Mouse (Mus musculus): ENCODE data around the gene Sbk3. TPM values are rescaled to one million over a fixed set of nuclear protein-coding genes. Genes with fewer than 3 reads are reported as not detected.
A peak's percentile ranks its signal among the peaks of the same experiment; 100 is the strongest.

Gene Sbk3
- polyA plus RNA-seq, 1 experiment = 0.06 TPM

- peak in 1 of 2 experiments; percentile 37 for DNase-seq (ENCODE audit: low read depth in 1 of 2, low spot score in 2 of 2)
- Histone ChIP-seq H3K27me3 (ENCODE audit: control insufficient read depth, insufficient read depth, low read length) (no peaks in the 10 kb centered on the region), H3K4me1 (ENCODE audit: control insufficient read depth, insufficient read depth, insufficient read length) (0 out of 2 replicates have a peak, but pooled peaks cover 9% of the 10 kb centered on the region), H3K27ac (ENCODE audit: insufficient read depth, low read length) (no peak overlapping the region), H3K36me3 (ENCODE audit: control insufficient read depth, insufficient read depth, low read length) (no peaks in the 10 kb centered on the region), H3K4me3 (ENCODE audit: extremely low read depth, insufficient read depth, insufficient read length) (no peak overlapping the region)
- no peak for TF ChIP-seq POLR2A (IDR thresholded peaks at IDR 0.05; ENCODE audit: low read depth, low read length)
- peak; percentile 37; the same call in 1 of the 2 replicates for TF ChIP-seq CTCF (IDR thresholded peaks at IDR 0.05; ENCODE audit: extremely low read depth, insufficient read depth, insufficient read length, insufficient replicate concordance)
- 75% methylated on average over 2 of the region's 2 CpGs for WGBS
Measured at GRCm38 (mm10) chr7:4999876-5000275, 28.9 kb upstream of the Sbk3 start.

- Histone ChIP-seq H3K4me3 (ENCODE audit: extremely low read depth, insufficient read depth, insufficient read length) (no peak overlapping the region), H3K27ac (ENCODE audit: insufficient read depth, low read length) (no peak overlapping the region), H3K27me3 (ENCODE audit: control insufficient read depth, insufficient read depth, low read length) (no peaks in the 10 kb centered on the region), H3K36me3 (ENCODE audit: control insufficient read depth, insufficient read depth, low read length) (peaks cover 7% of the 10 kb centered on the region), H3K4me1 (ENCODE audit: control insufficient read depth, insufficient read depth, insufficient read length) (peaks cover 9% of the 10 kb centered on the region; the same call in 1 of the 2 replicates)
- no peak for TF ChIP-seq POLR2A (IDR thresholded peaks at IDR 0.05; ENCODE audit: low read depth, low read length)
- TF ChIP-seq CTCF (IDR thresholded peaks at IDR 0.05; ENCODE audit: extremely low read depth, insufficient read depth, insufficient read length, insufficient replicate concordance) = no peak
- WGBS = 75% methylated on average over 8 of the region's 8 CpGs
- DNase-seq (ENCODE audit: low read depth in 1 of 2, low spot score in 2 of 2) = no peak
Measured at GRCm38 (mm10) chr7:4996934-4997333, 26.0 kb upstream of the Sbk3 start.

GRCm38 (mm10) chr7:4996003-4996895 lies 25.3 kb upstream of the Sbk3 start, which contains the start of gene Zfp579:
Zfp579 (minus strand) TSS chr7:4996158.
- 11% methylated on average over 19 of the region's 26 CpGs for WGBS
- peaks cover 9% of the 10 kb centered on the region; the same call in 1 of the 2 replicates for H3K4me1 ChIP-seq (ENCODE audit: control insufficient read depth, insufficient read depth, insufficient read length)
- TF ChIP-seq CTCF (IDR thresholded peaks at IDR 0.05; ENCODE audit: extremely low read depth, insufficient read depth, insufficient read length, insufficient replicate concordance) = no peak
- no peak for TF ChIP-seq POLR2A (IDR thresholded peaks at IDR 0.05; ENCODE audit: low read depth, low read length)
- H3K27ac ChIP-seq (ENCODE audit: insufficient read depth, low read length) = no peak within 1 kb of the TSS
- no peaks in the 10 kb centered on the region for H3K27me3 ChIP-seq (ENCODE audit: control insufficient read depth, insufficient read depth, low read length)
- peak; percentile 58 to 70 for DNase-seq (ENCODE audit: low read depth in 1 of 2, low spot score in 2 of 2)
- H3K4me3 ChIP-seq (ENCODE audit: extremely low read depth, insufficient read depth, insufficient read length) = peak within 1 kb of the TSS; percentile 78
- H3K36me3 ChIP-seq (ENCODE audit: control insufficient read depth, insufficient read depth, low read length) = peaks cover 7% of the 10 kb centered on the region

GRCm38 (mm10) chr7:4995268-4996002 lies 24.5 kb upstream of the Sbk3 start:
- no peaks in the 10 kb centered on the region for H3K27me3 ChIP-seq (ENCODE audit: control insufficient read depth, insufficient read depth, low read length)
- H3K27ac ChIP-seq (ENCODE audit: insufficient read depth, low read length) = no peak overlapping the region
- peaks cover 9% of the 10 kb centered on the region; the same call in 1 of the 2 replicates for H3K4me1 ChIP-seq (ENCODE audit: control insufficient read depth, insufficient read depth, insufficient read length)
- WGBS = 13% methylated on average over 19 of the region's 19 CpGs
- no peak for TF ChIP-seq CTCF (IDR thresholded peaks at IDR 0.05; ENCODE audit: extremely low read depth, insufficient read depth, insufficient read length, insufficient replicate concordance)
- TF ChIP-seq POLR2A (IDR thresholded peaks at IDR 0.05; ENCODE audit: low read depth, low read length) = no peak
- no peak for DNase-seq (ENCODE audit: low read depth in 1 of 2, low spot score in 2 of 2)
- peak overlapping the region; percentile 78 for H3K4me3 ChIP-seq (ENCODE audit: extremely low read depth, insufficient read depth, insufficient read length)
- H3K36me3 ChIP-seq (ENCODE audit: control insufficient read depth, insufficient read depth, low read length) = peaks cover 7% of the 10 kb centered on the region

GRCm38 (mm10) chr7:4993999-4994788 lies 23.2 kb upstream of the Sbk3 start:
- no peak overlapping the region for H3K4me3 ChIP-seq (ENCODE audit: extremely low read depth, insufficient read depth, insufficient read length)
- peaks cover 7% of the 10 kb centered on the region for H3K36me3 ChIP-seq (ENCODE audit: control insufficient read depth, insufficient read depth, low read length)
- TF ChIP-seq CTCF (IDR thresholded peaks at IDR 0.05; ENCODE audit: extremely low read depth, insufficient read depth, insufficient read length, insufficient replicate concordance) (no peak), POLR2A (IDR thresholded peaks at IDR 0.05; ENCODE audit: low read depth, low read length) (no peak)
- 92% methylated on average over 59 of the region's 59 CpGs for WGBS
- no peak overlapping the region for H3K27ac ChIP-seq (ENCODE audit: insufficient read depth, low read length)
- DNase-seq (ENCODE audit: low read depth in 1 of 2, low spot score in 2 of 2) = no peak
- H3K4me1 ChIP-seq (ENCODE audit: control insufficient read depth, insufficient read depth, insufficient read length) = peaks cover 9% of the 10 kb centered on the region; the same call in 1 of the 2 replicates
- no peaks in the 10 kb centered on the region for H3K27me3 ChIP-seq (ENCODE audit: control insufficient read depth, insufficient read depth, low read length)

GRCm38 (mm10) chr7:4993347-4993998 lies 22.5 kb upstream of the Sbk3 start:
- 93% methylated on average over 55 of the region's 55 CpGs for WGBS

More at GRCm38 (mm10) chr7:4993347-4993998, 22.5 kb upstream of the Sbk3 start:
- Histone ChIP-seq H3K27ac (ENCODE audit: insufficient read depth, low read length) (no peak overlapping the region), H3K4me3 (ENCODE audit: extremely low read depth, insufficient read depth, insufficient read length) (no peak overlapping the region), H3K27me3 (ENCODE audit: control insufficient read depth, insufficient read depth, low read length) (no peaks in the 10 kb centered on the region), H3K4me1 (ENCODE audit: control insufficient read depth, insufficient read depth, insufficient read length) (peaks cover 9% of the 10 kb centered on the region; the same call in 1 of the 2 replicates), H3K36me3 (ENCODE audit: control insufficient read depth, insufficient read depth, low read length) (peaks cover 7% of the 10 kb centered on the region)
- no peak for DNase-seq (ENCODE audit: low read depth in 1 of 2, low spot score in 2 of 2)
- no peak for TF ChIP-seq CTCF (IDR thresholded peaks at IDR 0.05; ENCODE audit: extremely low read depth, insufficient read depth, insufficient read length, insufficient replicate concordance)
- no peak for TF ChIP-seq POLR2A (IDR thresholded peaks at IDR 0.05; ENCODE audit: low read depth, low read length)

Data from spleen, adult 2 months (tissue).